Mouse (Mus musculus): ENCODE results near the gene Tnnc1. TPM values are rescaled to one million over a fixed set of nuclear protein-coding genes. Genes with fewer than 3 reads are reported as not detected.

Gene Tnnc1
- 1 to 10 TPM; 1.0 to 2.1 TPM for total RNA-seq (2023)

DNA sequence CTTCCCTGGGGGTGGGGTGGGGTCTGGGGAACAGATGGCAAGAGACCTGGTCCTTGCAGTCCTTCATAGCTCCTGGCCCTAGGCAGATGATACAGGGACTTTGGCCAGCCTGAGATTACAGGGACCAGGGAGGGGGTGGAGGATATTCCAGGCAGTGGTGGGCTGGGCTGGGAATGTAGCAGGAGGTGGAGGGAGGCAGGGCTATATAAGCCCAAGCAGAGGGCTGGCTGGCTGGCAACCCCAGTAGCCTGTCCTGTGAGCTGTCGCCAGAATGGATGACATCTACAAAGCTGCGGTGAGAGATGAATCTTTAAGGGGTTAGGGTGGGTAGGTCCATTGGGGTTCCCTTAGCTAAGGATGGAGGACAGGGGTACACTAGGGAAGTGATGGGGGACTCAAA is at the start of gene Tnnc1:
Tnnc1 (plus strand) TSS at position 229 of the 400 bp plus-strand sequence.

DNA sequence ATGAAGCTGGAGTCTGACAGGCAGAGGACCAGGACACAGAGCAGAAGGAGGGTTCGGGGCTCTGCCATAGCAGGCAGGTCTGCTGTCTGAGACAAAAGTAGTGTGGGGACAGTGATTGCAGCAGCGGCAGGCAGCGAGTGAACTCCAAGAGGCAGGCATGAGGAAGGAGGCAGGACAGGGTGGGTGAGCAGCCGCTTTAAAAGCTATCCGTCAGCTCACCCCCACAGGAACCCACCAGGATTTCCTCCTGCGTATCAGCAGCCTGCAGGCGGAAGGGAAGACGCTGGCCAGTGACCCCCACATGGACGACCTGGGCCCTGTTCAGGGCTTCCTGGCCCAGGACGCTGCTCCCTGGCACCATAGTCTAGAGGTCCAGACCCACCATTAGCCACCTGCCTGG is 39.7 kb upstream of the Tnnc1 start, which contains the start of gene Stab1:
Stab1 (minus strand) TSS at position 217 of the 400 bp plus-strand sequence.

DNA sequence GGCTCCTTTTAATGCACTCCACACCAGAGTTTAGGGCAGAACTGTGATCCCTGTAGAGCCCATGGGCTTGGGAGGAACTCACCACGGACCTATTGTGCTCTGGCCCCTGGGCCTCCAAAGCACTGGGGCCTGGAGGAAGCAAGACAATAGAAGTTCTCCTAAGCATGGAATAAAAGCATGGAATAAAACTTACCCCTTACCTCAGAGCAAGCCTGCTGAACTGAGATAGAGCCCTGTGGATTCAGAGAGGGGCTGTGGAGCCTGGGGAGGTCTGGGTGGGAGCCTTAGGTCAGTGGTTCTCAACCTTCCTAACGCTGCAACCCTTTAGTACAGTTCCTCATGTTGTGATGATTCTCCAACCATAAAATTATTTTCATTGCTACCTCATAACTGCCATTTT is 8.7 kb downstream of the Tnnc1 start, which contains the start of gene Nisch:
Nisch (minus strand) TSS at position 101 of the 400 bp plus-strand sequence.

DNA sequence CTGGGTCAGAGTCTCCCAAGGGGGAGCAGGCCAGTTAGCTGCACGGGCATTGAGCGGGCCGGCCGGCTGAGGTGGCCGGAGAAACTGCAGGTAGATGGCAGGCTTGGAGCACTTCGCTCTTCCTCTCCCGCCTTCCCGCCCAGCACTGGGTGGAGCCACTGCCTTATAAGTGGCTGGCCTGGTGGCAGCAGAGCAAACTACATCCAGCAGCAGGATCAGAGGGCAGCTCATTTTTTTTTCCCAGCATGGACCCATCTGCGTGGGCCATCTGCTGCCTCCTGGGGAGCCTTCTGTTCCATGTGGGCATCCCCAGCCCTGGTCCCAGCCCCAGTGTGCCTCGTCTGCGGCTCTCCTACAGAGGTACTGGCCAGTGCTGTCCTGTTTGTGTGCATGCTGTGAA is 9.6 kb downstream of the Tnnc1 start, which contains the start of gene Sema3g:
Sema3g (plus strand) TSS at position 195 of the 400 bp plus-strand sequence.

DNA sequence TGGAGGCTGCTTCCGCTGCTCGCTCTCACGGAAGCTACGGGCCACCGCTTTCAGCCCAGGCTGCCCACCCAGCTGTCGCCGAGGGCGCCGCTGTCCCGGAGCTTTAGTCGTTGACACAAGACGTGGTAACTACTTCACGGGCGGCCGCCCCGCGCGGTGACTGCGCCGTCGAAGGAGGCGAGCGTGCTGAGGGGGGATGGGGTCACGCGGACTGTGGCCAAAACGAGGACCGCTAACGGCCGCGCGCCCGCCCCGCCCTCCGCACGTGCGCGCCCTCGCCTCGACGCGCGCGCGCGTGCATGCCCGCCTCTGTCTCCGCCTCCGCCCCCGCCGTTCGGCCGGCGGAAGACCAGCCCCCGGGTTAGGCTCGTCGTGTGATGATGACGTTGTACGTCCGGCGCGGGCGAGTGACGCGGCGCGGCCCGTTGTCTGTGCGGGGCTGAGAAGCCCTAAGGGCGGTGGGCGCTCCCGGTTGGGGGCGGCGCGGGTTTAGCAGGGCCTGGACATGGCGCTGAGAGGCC is 43.0 kb downstream of the Tnnc1 start, which contains the start of the genes Phf7 and Bap1:
Phf7 (minus strand) TSS at position 234 of the 521 bp plus-strand sequence.
Bap1 (plus strand) TSS at position 367 of the 521 bp plus-strand sequence.

Other genes starting within 250 kb of the Tnnc1 start
- 10 to 100 TPM; 11.4 to 12.2 TPM for gene Glt8d1, start 206.9 kb upstream of the Tnnc1 start, total RNA-seq (2023)
- 10 to 100 TPM; 70.6 to 86.4 TPM for gene Spcs1, start 206.6 kb upstream of the Tnnc1 start, total RNA-seq (2023)
- 10 to 100 TPM; 52.5 to 55.0 TPM for gene Pbrm1, start 189.2 kb upstream of the Tnnc1 start, total RNA-seq (2023)
- 10 to 100 TPM; 43.5 to 46.3 TPM for gene Gnl3, start 189.2 kb upstream of the Tnnc1 start, total RNA-seq (2023)
- 10 to 100 TPM; 43.2 to 63.8 TPM for gene Smim4, start 79.4 kb upstream of the Tnnc1 start, total RNA-seq (2023)
- 10 to 100 TPM; 15.2 to 18.0 TPM for gene Nt5dc2, start 77.3 kb upstream of the Tnnc1 start, total RNA-seq (2023)
- gene Stab1, start 39.7 kb upstream of the Tnnc1 start, total RNA-seq (2023), result 1 to 10 TPM; 2.8 to 3.7 TPM
- gene Nisch, start 8.6 kb downstream of the Tnnc1 start, total RNA-seq (2023), result 100 to 1,000 TPM; 298 to 310 TPM
- under 1 TPM; 0.20 to 0.38 TPM for gene Sema3g, start 9.5 kb downstream of the Tnnc1 start, total RNA-seq (2023)
- 1 to 10 TPM; 6.6 to 7.2 TPM for gene Phf7, start 43.0 kb downstream of the Tnnc1 start, total RNA-seq (2023)
- 10 to 100 TPM; 40.0 to 46.7 TPM for gene Bap1, start 43.1 kb downstream of the Tnnc1 start, total RNA-seq (2023)
- under 1 TPM in 1 of 2 experiments, not detected in 1; 0.02 TPM for gene Dnah1, start 115.6 kb downstream of the Tnnc1 start, total RNA-seq (2023)
- 10 to 100 TPM; 23.1 to 23.2 TPM for gene Capn7, start 128.3 kb downstream of the Tnnc1 start, total RNA-seq (2023)
- gene Sh3bp5, start 227.8 kb downstream of the Tnnc1 start, total RNA-seq (2023), result 10 to 100 TPM; 84.9 to 88.2 TPM